Mouse (Mus musculus) bone marrow macrophage, adult 2 months (primary cell): ENCODE measurements around the gene Cyp1a1.

Source experiments
- CTCF ChIP-seq: IDR thresholded peaks from 2 replicates; pipeline ENCODE4 v1.5.1; 2012; ENCODE audit warnings: low read depth, mild to moderate bottlenecking, low read length, moderate library complexity
- POLR2A ChIP-seq: IDR thresholded peaks from 2 replicates; pipeline ENCODE4 v1.6.1; 2012; ENCODE audit warnings: mild to moderate bottlenecking, low read depth, low read length, borderline replicate concordance

DNA sequence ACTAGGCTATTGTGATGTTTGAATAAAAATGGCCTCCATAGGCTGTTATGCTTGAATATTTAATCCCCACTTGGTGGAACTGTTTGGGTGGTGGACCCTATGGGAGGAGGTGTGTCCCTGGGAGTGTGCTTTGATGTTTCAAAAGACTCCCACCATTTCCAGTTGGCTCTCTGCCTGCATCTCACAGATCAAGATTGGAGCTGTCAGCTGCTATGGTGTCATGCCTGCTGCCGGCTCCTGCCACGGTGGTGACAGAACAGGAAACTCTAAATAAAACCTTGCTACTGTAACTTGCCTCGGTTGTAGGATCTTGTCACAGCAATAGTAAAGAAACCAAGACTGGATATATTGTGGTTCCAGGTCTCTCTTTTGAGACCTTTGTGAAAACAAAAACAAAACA is 26.2 kb upstream of the Cyp1a1 start:
- TF ChIP-seq CTCF (no peak), POLR2A (no peak)
